Mouse (Mus musculus): ENCODE results near the gene Tmem121b. TPM values are rescaled to one million over a fixed set of nuclear protein-coding genes. Genes with fewer than 3 reads are reported as not detected.

Tmem121b gene
- polyA plus RNA-seq, 1 experiment = 0.04 TPM

Other genes with a start within 250 kb of the Tmem121b start
- not detected in 2 replicates for gene D330020A13Rik, start 199.4 kb downstream of the Tmem121b start, polyA plus RNA-seq (2012; rRNA removed)
- 7.6 and 14.2 TPM in 2 replicates for gene B4galnt3, start 199.2 kb downstream of the Tmem121b start, polyA plus RNA-seq (2012; rRNA removed)
- 2.1 and 4.0 TPM in 2 replicates for gene Kdm5a, start 129.7 kb downstream of the Tmem121b start, polyA plus RNA-seq (2012; rRNA removed)
- 2.4 and 3.2 TPM in 2 replicates for gene Ccdc77, start 129.4 kb downstream of the Tmem121b start, polyA plus RNA-seq (2012; rRNA removed)
- gene Il17ra, start 30.6 kb downstream of the Tmem121b start, polyA plus RNA-seq (2012; rRNA removed) = 16.0 and 25.0 TPM in 2 replicates
- gene Hdhd5, start 37.5 kb upstream of the Tmem121b start, polyA plus RNA-seq (2012; rRNA removed) = 17.4 and 19.0 TPM in 2 replicates
- 0.37 and 0.74 TPM in 2 replicates for gene Cecr2, start 172.6 kb upstream of the Tmem121b start, polyA plus RNA-seq (2012; rRNA removed)

Measured in large intestine, adult 2 months (tissue).